Mouse (Mus musculus): Measurements from ENCODE around the gene Ttc39a. TPM values are rescaled to one million over a fixed set of nuclear protein-coding genes. Genes with fewer than 3 reads are reported as not detected.

Gene Ttc39a
- total and polyA plus RNA-seq, 3 experiments = 0.30 to 0.64 (median 0.32) TPM

DNA sequence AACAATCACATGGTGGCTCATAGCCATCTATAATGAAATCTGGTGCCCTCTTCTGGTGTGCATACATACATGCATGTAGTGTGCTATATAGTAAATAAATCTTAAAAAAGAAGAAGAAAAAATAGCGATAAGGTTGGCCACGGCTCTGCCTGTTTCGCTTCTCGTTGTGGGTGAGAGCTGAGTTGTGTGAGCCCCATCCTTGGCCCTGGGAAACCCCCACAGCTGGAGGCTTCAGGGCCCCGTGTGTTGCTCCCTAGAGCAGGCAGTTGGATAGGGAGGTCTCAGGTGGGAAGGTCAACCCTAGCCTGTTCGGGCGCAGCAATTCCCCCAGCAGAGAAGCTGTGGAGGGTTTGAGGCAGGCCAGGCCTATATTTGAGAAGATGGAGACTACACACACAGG is 23.8 kb downstream of the Ttc39a start:
- in situ Hi-C loops (cut with MboI; ENCODE audit: low pct_ligation_motif_present, low pct_unique_long_range_greater_than_20kb, low sequenced_read_pairs) = no loop called here
- Histone ChIP-seq H3K4me3 (replicated peaks in 1 of 3; ENCODE audit: low read depth in 2 of 3, low read length in 2 of 3, poor library complexity in 1 of 3) (peak overlapping the region in 1 of 3 experiments; percentile 12), H3K9ac (ENCODE audit: insufficient read depth, low read depth) (no peak overlapping the region; the same call in 1 of the 2 replicates), H3K36me3 (replicated peaks in 1 of 2; ENCODE audit: control insufficient read depth in 1 of 2, insufficient read depth in 1 of 2, low read length in 1 of 2) (no peaks in the 10 kb centered on the region), H3K79me2 (replicated peaks; ENCODE audit: control insufficient read depth, extremely low read depth, insufficient read depth, poor library complexity, severe bottlenecking) (no peaks in the 10 kb centered on the region), H3K9me3 (replicated peaks; ENCODE audit: low read length) (no peaks in the 10 kb centered on the region), H3K27ac (ENCODE audit: insufficient read depth, low read depth) (peak overlapping the region; percentile 54; the same call in 1 of the 2 replicates), H3K4me2 (ENCODE audit: insufficient read depth, low read depth, poor library complexity, severe bottlenecking) (peak overlapping the region; percentile 43), H3K4me1 (ENCODE audit: control insufficient read depth in 1 of 2, insufficient read depth in 2 of 2) (peaks cover 8 to 32% of the 10 kb centered on the region in 2 experiments), H3K27me3 (replicated peaks) (no peaks in the 10 kb centered on the region)
- dilution Hi-C loops (cut with MboI; ENCODE audit: extremely low pct_ligation_motif_present, extremely low pct_unique_long_range_greater_than_20kb, low sequenced_read_pairs) = no loop called here
- TF ChIP-seq KAT2A (IDR thresholded peaks at IDR 0.05; ENCODE audit: insufficient replicate concordance, low read length) = no peak
- no peak for TF ChIP-seq CHD1 (IDR thresholded peaks at IDR 0.05; ENCODE audit: low read depth, low read length)
- no peak for TF ChIP-seq SMC3 (IDR thresholded peaks at IDR 0.05; ENCODE audit: low read depth, low read length)
- peak in 1 of 2 experiments; percentile 42; a peak in 2 of 4 replicates for TF ChIP-seq CTCF (conservative IDR thresholded peaks at IDR 0.05 in 1 of 2, IDR thresholded peaks at IDR 0.05 in 1 of 2; ENCODE audit: low read depth in 2 of 2, low read length in 2 of 2)
- 0 out of 2 replicates have a peak, but pooled peaks have one; percentile 36 for TF ChIP-seq IRF4 (IDR thresholded peaks at IDR 0.05; ENCODE audit: low read depth, low read length)
- no peak; the same call in 1 of the 2 replicates for TF ChIP-seq RAD21 (IDR thresholded peaks at IDR 0.05; ENCODE audit: low read depth, low read length)
- no peak for TF ChIP-seq NELFE (IDR thresholded peaks at IDR 0.05; ENCODE audit: low read depth, low read length)
- TF ChIP-seq ZKSCAN1 (IDR thresholded peaks at IDR 0.05; ENCODE audit: borderline replicate concordance, low read depth, low read length) = no peak
- TF ChIP-seq EP300 (IDR thresholded peaks at IDR 0.05; ENCODE audit: low read length) = peak; percentile 5; the same call in 1 of the 2 replicates
- TF ChIP-seq MAX (IDR thresholded peaks at IDR 0.05; ENCODE audit: low read length) = no peak
- TF ChIP-seq ETS1 (conservative IDR thresholded peaks at IDR 0.05; ENCODE audit: low read depth, low read length) = no peak
- peak; percentile 36; the same call in 1 of the 2 replicates for TF ChIP-seq MYC (IDR thresholded peaks at IDR 0.05; ENCODE audit: low read depth, low read length)
- TF ChIP-seq E2F4 (IDR thresholded peaks at IDR 0.05; ENCODE audit: insufficient replicate concordance, low read depth, low read length) = no peak
- no peak for TF ChIP-seq NRF1 (IDR thresholded peaks at IDR 0.05; ENCODE audit: low read depth, low read length)
- no peak for TF ChIP-seq USF1 (IDR thresholded peaks at IDR 0.05; ENCODE audit: low read depth, low read length)
- peak; percentile 66 for DNase-seq (ENCODE audit: extremely low read depth)

DNA sequence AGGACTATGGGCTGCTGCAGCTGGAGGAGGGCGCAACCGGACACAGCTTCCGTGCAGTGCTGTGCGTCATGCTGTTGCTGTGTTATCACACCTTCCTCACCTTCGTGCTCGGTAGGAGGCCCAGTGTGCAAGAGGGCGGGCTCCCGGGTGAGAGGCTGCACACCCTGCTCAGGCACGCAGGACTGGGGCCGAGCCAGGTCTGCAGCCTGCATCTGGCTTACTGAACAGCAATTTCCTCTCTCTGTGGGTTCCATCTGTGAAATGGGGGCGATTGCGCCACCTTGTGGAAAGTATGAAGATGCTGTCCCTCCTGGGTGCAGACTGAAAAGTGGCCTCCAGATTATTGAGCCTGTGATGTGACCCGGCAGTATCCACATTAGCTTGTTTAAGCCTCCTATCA is 24.4 kb downstream of the Ttc39a start:
- Histone ChIP-seq H3K4me3 (replicated peaks in 1 of 3; ENCODE audit: low read depth in 2 of 3, low read length in 2 of 3, poor library complexity in 1 of 3) (peak overlapping the region in 2 of 3 experiments; percentile 12 to 44), H3K79me2 (replicated peaks; ENCODE audit: control insufficient read depth, extremely low read depth, insufficient read depth, poor library complexity, severe bottlenecking) (no peaks in the 10 kb centered on the region), H3K27ac (ENCODE audit: insufficient read depth, low read depth) (peak overlapping the region; percentile 54; the same call in 1 of the 2 replicates), H3K4me1 (ENCODE audit: control insufficient read depth in 1 of 2, insufficient read depth in 2 of 2) (peaks cover 8 to 32% of the 10 kb centered on the region in 2 experiments), H3K9me3 (replicated peaks; ENCODE audit: low read length) (no peaks in the 10 kb centered on the region), H3K9ac (ENCODE audit: insufficient read depth, low read depth) (no peak overlapping the region), H3K36me3 (replicated peaks in 1 of 2; ENCODE audit: control insufficient read depth in 1 of 2, insufficient read depth in 1 of 2, low read length in 1 of 2) (no peaks in the 10 kb centered on the region), H3K27me3 (replicated peaks) (no peaks in the 10 kb centered on the region), H3K4me2 (ENCODE audit: insufficient read depth, low read depth, poor library complexity, severe bottlenecking) (peak overlapping the region; percentile 43)
- no peak for TF ChIP-seq EP300 (IDR thresholded peaks at IDR 0.05; ENCODE audit: low read length)
- TF ChIP-seq TCF12 (IDR thresholded peaks at IDR 0.05; ENCODE audit: low read depth, low read length) = peak; percentile 63; the same call in 1 of the 2 replicates
- peak; percentile 79; the same call in 1 of the 2 replicates for TF ChIP-seq UBTF (IDR thresholded peaks at IDR 0.05; ENCODE audit: low read depth, low read length)
- TF ChIP-seq ELF1 (IDR thresholded peaks at IDR 0.05; ENCODE audit: low read depth, low read length) = peak; percentile 56
- peak; percentile 52; the same call in 1 of the 2 replicates for TF ChIP-seq BHLHE40 (IDR thresholded peaks at IDR 0.05; ENCODE audit: low read depth, low read length)
- TF ChIP-seq SMC3 (IDR thresholded peaks at IDR 0.05; ENCODE audit: low read depth, low read length) = peak; percentile 81
- TF ChIP-seq PAX5 (IDR thresholded peaks at IDR 0.05; ENCODE audit: low read length) = no peak
- peak; percentile 52; the same call in 1 of the 2 replicates for TF ChIP-seq MXI1 (IDR thresholded peaks at IDR 0.05; ENCODE audit: low read depth, low read length)
- peak; percentile 68 for TF ChIP-seq MAX (IDR thresholded peaks at IDR 0.05; ENCODE audit: low read length)
- TF ChIP-seq MAZ (IDR thresholded peaks at IDR 0.05; ENCODE audit: low read depth, low read length) = peak; percentile 49; the same call in 1 of the 2 replicates
- TF ChIP-seq MEF2A (IDR thresholded peaks at IDR 0.05; ENCODE audit: borderline replicate concordance, low read depth, low read length) = 0 out of 2 replicates have a peak, but pooled peaks have one; percentile 34
- peak; percentile 65; the same call in 1 of the 2 replicates for TF ChIP-seq IRF4 (IDR thresholded peaks at IDR 0.05; ENCODE audit: low read depth, low read length)
- TF ChIP-seq RAD21 (IDR thresholded peaks at IDR 0.05; ENCODE audit: low read depth, low read length) = peak; percentile 80
- TF ChIP-seq NRF1 (IDR thresholded peaks at IDR 0.05; ENCODE audit: low read depth, low read length) = peak; percentile 51; the same call in 1 of the 2 replicates
- TF ChIP-seq CTCF (conservative IDR thresholded peaks at IDR 0.05 in 1 of 2, IDR thresholded peaks at IDR 0.05 in 1 of 2; ENCODE audit: low read depth in 2 of 2, low read length in 2 of 2) = peak; percentile 56 to 92; a peak in 3 of 4 replicates
- TF ChIP-seq ZKSCAN1 (IDR thresholded peaks at IDR 0.05; ENCODE audit: borderline replicate concordance, low read depth, low read length) = no peak
- in situ Hi-C loops (cut with MboI; ENCODE audit: low pct_ligation_motif_present, low pct_unique_long_range_greater_than_20kb, low sequenced_read_pairs) = no loop called here
- dilution Hi-C loops (cut with MboI; ENCODE audit: extremely low pct_ligation_motif_present, extremely low pct_unique_long_range_greater_than_20kb, low sequenced_read_pairs) = no loop called here
- peak; percentile 95 for DNase-seq (ENCODE audit: extremely low read depth)

All from CH12.LX (cell line).